Mouse (Mus musculus) erythroblast, adult 5-6 weeks (primary cell): ENCODE results near the gene Phex. TPM values are rescaled to one million over a fixed set of nuclear protein-coding genes. Genes with fewer than 3 reads are reported as not detected.

ENCODE experiments used
- total RNA-seq, 2 experiments: library from RNA; stranded (forward) in 1 of 2; stranded (reverse) in 1 of 2; fragments of 150-400 nt in 1 of 2; fragments of 200-764, 138-1000 nt in 1 of 2; gene quantifications; 2 replicates each; pipeline versions ENCODE4 v1.2.3 to v1.2.4; 2015 to 2017; ENCODE audit warnings: low replicate concordance in 2 of 2

The Phex gene
- total RNA-seq, 2 experiments from 2014 or later: 1.0 TPM; not detected in 1

Other genes with a start within 250 kb of the Phex start
- gene Sms, start 77.0 kb upstream of the Phex start, total RNA-seq (2015; ENCODE audit: low replicate concordance): 6.7 and 11.5 TPM in 2 replicates
- 9.2 and 10.9 TPM in 2 replicates for gene Sms, start 77.0 kb upstream of the Phex start, total RNA-seq (2017; ENCODE audit: low replicate concordance)
- gene Yy2, start 153.7 kb upstream of the Phex start, total RNA-seq (2015; ENCODE audit: low replicate concordance): 0.63 TPM in 1 of 2 replicates, not detected in the other
- gene Yy2, start 153.7 kb upstream of the Phex start, total RNA-seq (2017; ENCODE audit: low replicate concordance): 0.28 TPM in 1 of 2 replicates, not detected in the other
- gene Mbtps2, start 183.4 kb upstream of the Phex start, total RNA-seq (2015; ENCODE audit: low replicate concordance): 3.3 and 4.8 TPM in 2 replicates
- 2.8 and 6.0 TPM in 2 replicates for gene Mbtps2, start 183.4 kb upstream of the Phex start, total RNA-seq (2017; ENCODE audit: low replicate concordance)